Comparison of ENCODE assay signal across 8 mouse cellular contexts in genomic region chr4:155307591-155307990, GRCm38 (mm10). TPM values are rescaled to one million over a fixed set of nuclear protein-coding genes. Genes with fewer than 3 reads are reported as not detected.
DNase-seq lines count a peak whose midpoint lies in the region; ATAC-seq lines count a peak whose summit lies in the region.

No protein-coding gene starts in this region.

- H3K9ac ChIP-seq in neural tube, embryonic 11.5 days (ENCODE audit: low read length): peak overlapping the region; percentile 3; the same call in 1 of the 2 replicates
- no peak overlapping the region for H3K9ac ChIP-seq in liver, embryonic 15.5 days
- H3K9ac ChIP-seq in stomach, embryonic 16.5 days (ENCODE audit: low read length): peak overlapping the region; percentile 66

- peak; percentile 31; the same call in 1 of the 2 replicates for ATAC-seq in neural tube, embryonic 11.5 days (ENCODE audit: insufficient read depth, low FRiP score, low TSS enrichment)
- ATAC-seq in granulocyte monocyte progenitor cell, adult 5-6 weeks (replicated peaks; ENCODE audit: poor library complexity, severe bottlenecking): peak; percentile 29; the same call in 1 of the 2 replicates
- no peak for ATAC-seq in liver, embryonic 15.5 days (ENCODE audit: insufficient read depth)
- no peak for ATAC-seq in stomach, embryonic 16.5 days (ENCODE audit: insufficient read depth, low FRiP score)

- peaks cover 2% of the 10 kb centered on the region for H3K4me1 ChIP-seq in neural tube, embryonic 11.5 days (ENCODE audit: control insufficient read depth, insufficient read depth, low read length)
- peaks cover 3% of the 10 kb centered on the region; the same call in 1 of the 2 replicates for H3K4me1 ChIP-seq in liver, embryonic 15.5 days (replicated peaks)
- peaks cover 8% of the 10 kb centered on the region; the same call in 1 of the 2 replicates for H3K4me1 ChIP-seq in stomach, embryonic 16.5 days (ENCODE audit: control insufficient read depth, insufficient read depth, low read length)

- H3K36me3 ChIP-seq in neural tube, embryonic 11.5 days (ENCODE audit: control insufficient read depth, insufficient read depth, low read length): no peaks in the 10 kb centered on the region
- no peaks in the 10 kb centered on the region for H3K36me3 ChIP-seq in liver, embryonic 15.5 days (replicated peaks)
- no peaks in the 10 kb centered on the region for H3K36me3 ChIP-seq in stomach, embryonic 16.5 days (ENCODE audit: control insufficient read depth, insufficient read depth, low read length)

- 0 out of 2 replicates have a peak overlapping the region, but pooled peaks have one; percentile 3 for H3K4me2 ChIP-seq in neural tube, embryonic 11.5 days (ENCODE audit: low read depth)
- H3K4me2 ChIP-seq in liver, embryonic 15.5 days: peak overlapping the region; percentile 54; the same call in 1 of the 2 replicates
- peak overlapping the region; percentile 47; the same call in 1 of the 2 replicates for H3K4me2 ChIP-seq in stomach, embryonic 16.5 days (ENCODE audit: low read depth, low read length)

- WGBS in neural tube, embryonic 11.5 days: 74% methylated on average over 5 of the region's 5 CpGs
- 50% methylated on average over 5 of the region's 5 CpGs for WGBS in liver, embryonic 15.5 days (ENCODE audit: insufficient replicate concordance)
- 76% methylated on average over 5 of the region's 5 CpGs for WGBS in stomach, embryonic 16.5 days

- H3K9me3 ChIP-seq in neural tube, embryonic 11.5 days (ENCODE audit: control insufficient read depth, low read length): no peaks in the 10 kb centered on the region
- no peaks in the 10 kb centered on the region for H3K9me3 ChIP-seq in liver, embryonic 15.5 days (replicated peaks)
- no peaks in the 10 kb centered on the region for H3K9me3 ChIP-seq in stomach, embryonic 16.5 days (replicated peaks; ENCODE audit: control insufficient read depth, low read length)

- DNase-seq in neural tube, embryonic 11.5 days (ENCODE audit: low spot score): no peak
- no peak for DNase-seq in neural tube, embryonic 10.5 days (ENCODE audit: extremely low spot score, low spot score)
- DNase-seq in cerebellum, adult 8-10 months: no peak
- no peak for DNase-seq in ovary, postnatal 36 days (ENCODE audit: low spot score)
- no peak for DNase-seq in testis, postnatal 10 days (ENCODE audit: low spot score)

- H3K27ac ChIP-seq in neural tube, embryonic 11.5 days (ENCODE audit: low read depth, low read length): no peak overlapping the region
- H3K27ac ChIP-seq in liver, embryonic 15.5 days (replicated peaks): no peak overlapping the region
- peak overlapping the region; percentile 49; the same call in 1 of the 2 replicates for H3K27ac ChIP-seq in stomach, embryonic 16.5 days (ENCODE audit: low read length)

- no peak overlapping the region for H3K4me3 ChIP-seq in neural tube, embryonic 11.5 days (ENCODE audit: low read depth, low read length)
- 0 out of 2 replicates have a peak overlapping the region, but pooled peaks have one; percentile 5 for H3K4me3 ChIP-seq in liver, embryonic 15.5 days (replicated peaks)
- H3K4me3 ChIP-seq in stomach, embryonic 16.5 days (replicated peaks; ENCODE audit: low read length): peak overlapping the region; percentile 28; the same call in 1 of the 2 replicates

- H3K27me3 ChIP-seq in neural tube, embryonic 11.5 days (ENCODE audit: control insufficient read depth, insufficient read depth, low read length): no peaks in the 10 kb centered on the region
- H3K27me3 ChIP-seq in liver, embryonic 15.5 days: no peaks in the 10 kb centered on the region
- no peaks in the 10 kb centered on the region for H3K27me3 ChIP-seq in stomach, embryonic 16.5 days (ENCODE audit: control insufficient read depth, insufficient read depth, low read length)

RNA-seq across cellular contexts. Expression of gene Prkcz, which starts 53.6 kb away (rescaled TPM):
- 17.8 and 22.7 TPM in 2 replicates for polyA plus RNA-seq in neural tube, embryonic 11.5 days (2014; fragmentation: Nextera tagmentation; extraction: Ambion mirVana)
- total RNA-seq in granulocyte monocyte progenitor cell, adult 5-6 weeks (2014; fragmentation: Nextera tagmentation): not detected in 2 replicates
- not detected in 2 replicates for total RNA-seq in granulocyte monocyte progenitor cell, adult 5-6 weeks (2017)
- polyA plus RNA-seq in liver, embryonic 15.5 days (2015; fragmentation: Nextera tagmentation; extraction: Ambion mirVana): 2.4 and 4.3 TPM in 2 replicates
- 16.7 and 16.8 TPM in 2 replicates for polyA plus RNA-seq in stomach, embryonic 16.5 days (2015; fragmentation: Nextera tagmentation; extraction: Ambion mirVana)

RNA-seq across cellular contexts. Expression of gene Faap20, which starts 58.0 kb away (rescaled TPM):
- 96.6 and 98.1 TPM in 2 replicates for polyA plus RNA-seq in neural tube, embryonic 11.5 days (2014; fragmentation: Nextera tagmentation; extraction: Ambion mirVana)
- total RNA-seq in granulocyte monocyte progenitor cell, adult 5-6 weeks (2014; fragmentation: Nextera tagmentation): 25.0 and 35.2 TPM in 2 replicates
- 14.0 and 17.5 TPM in 2 replicates for total RNA-seq in granulocyte monocyte progenitor cell, adult 5-6 weeks (2017)
- 18.2 and 19.7 TPM in 2 replicates for polyA plus RNA-seq in liver, embryonic 15.5 days (2015; fragmentation: Nextera tagmentation; extraction: Ambion mirVana)
- 58.4 and 60.1 TPM in 2 replicates for polyA plus RNA-seq in stomach, embryonic 16.5 days (2015; fragmentation: Nextera tagmentation; extraction: Ambion mirVana)

Comparison
In these comparisons a context has a peak if more than half of its experiments do, and no peak if none do; other contexts are left out.
1. ATAC-seq: peak in neural tube, embryonic 11.5 days (single experiment) and granulocyte monocyte progenitor cell, adult 5-6 weeks (single experiment); none in liver, embryonic 15.5 days (single experiment) and stomach, embryonic 16.5 days (single experiment).
2. H3K4me2 ChIP-seq: peak in every context shown above with its lines; median percentile 54 in liver, embryonic 15.5 days; 47 in stomach, embryonic 16.5 days; 3 in neural tube, embryonic 11.5 days.